Mouse (Mus musculus) v-Abl transformed pro-B cells (cell line): ENCODE results near the gene Hhat.

Source experiments
- in situ Hi-C, 2 experiments: fragments of 400-800 bp; cut with MboI; formaldehyde crosslinking; loops; one replicate each; pipeline ENCODE4 v1.15.1; 2025; ENCODE audit not compliant: unreplicated experiment in 2 of 2

Gene Hhat

DNA sequence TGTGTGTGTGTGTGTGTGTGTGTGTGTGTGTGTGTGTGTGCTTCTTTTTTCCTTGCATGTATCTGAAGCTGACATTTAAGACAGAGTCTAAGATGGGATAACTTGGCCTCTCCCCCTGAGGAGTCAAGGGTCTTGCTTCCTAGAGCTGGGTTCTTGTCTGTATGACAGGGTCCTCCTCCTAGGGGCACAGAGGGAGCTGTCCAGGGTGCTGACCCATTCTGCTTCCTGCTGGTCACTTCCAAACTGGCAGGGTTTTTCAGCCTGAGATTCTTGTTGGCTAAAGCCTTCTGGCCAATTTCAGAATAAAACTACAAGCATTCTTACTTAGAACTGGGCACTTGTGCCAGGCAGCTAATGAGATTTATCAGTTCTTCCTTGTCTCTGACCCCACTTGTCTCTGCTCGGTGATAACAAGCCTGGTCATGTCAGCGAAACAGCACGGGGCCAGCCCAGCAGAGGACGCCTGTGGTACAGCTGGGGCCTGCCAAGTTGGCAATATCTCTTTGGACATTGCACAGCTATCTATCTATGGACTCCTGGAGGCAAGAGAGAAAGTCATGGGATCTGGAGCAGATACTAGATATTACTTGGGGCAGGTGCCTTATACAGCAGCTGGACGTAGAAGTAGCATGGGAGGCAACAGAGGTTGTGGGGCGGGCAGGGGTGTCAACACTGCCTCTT lies 313.4 kb downstream of the Hhat start:
- in situ Hi-C loops = no loop called here

DNA sequence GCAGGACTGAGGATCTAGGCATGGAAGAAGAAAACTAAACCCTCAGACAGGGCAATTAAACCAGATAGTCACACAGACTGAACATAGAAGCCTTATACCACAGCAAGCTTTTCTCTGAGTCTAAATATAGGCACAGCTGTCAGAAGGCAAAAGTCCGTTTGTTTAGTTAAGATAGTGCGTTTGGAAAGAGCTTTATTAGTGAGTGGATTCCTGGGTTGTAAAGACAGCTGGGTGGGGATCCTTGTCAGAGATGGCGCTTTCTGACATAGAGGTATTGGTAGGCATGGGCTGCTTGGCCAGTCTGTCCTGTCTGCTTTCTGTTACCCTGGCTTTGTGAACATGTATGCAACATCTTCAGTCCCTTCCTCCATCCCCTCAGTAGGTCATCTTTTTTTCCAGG lies 314.0 kb downstream of the Hhat start:
- in situ Hi-C loops = no loop called here

DNA sequence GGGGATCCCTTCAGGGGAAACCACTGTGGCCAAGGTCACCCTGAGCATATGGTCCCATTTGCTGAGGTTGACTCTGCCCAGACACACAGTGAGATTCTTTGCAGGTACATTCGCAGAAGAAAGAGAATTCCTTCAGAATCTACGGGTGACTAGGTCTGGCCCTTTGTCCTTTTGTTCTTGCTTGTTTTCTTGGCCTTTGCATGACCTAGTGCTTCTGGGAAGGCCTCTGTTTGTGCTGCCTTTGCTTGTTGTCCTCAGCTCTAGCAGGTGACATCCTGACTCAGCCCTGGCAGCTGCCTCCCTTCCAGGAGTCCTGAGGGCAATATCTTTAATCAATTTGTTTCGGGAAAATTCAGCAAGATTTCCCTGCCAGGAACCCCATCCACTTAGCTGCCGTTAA lies 316.0 kb downstream of the Hhat start:
- in situ Hi-C loops = no loop called here

DNA sequence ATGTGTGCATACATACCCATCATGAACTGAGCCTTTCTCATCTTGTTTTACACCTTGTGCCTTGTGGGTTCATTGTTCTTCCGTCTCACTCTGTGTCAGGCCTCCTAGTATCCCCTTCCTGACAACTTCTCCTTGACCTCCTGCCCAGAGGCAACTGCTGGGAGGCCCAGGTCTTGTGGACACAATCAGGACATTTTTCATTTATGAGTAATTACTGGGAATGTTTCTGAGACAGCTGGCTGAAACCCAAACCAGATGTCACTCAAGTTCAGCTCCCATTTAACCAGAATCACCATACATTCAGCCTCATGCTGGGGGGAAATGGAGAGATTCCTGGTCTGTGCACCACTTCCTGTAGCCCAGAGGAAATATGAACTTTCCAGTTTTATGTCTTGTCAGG lies 316.5 kb downstream of the Hhat start:
- in situ Hi-C loops = no loop called here

DNA sequence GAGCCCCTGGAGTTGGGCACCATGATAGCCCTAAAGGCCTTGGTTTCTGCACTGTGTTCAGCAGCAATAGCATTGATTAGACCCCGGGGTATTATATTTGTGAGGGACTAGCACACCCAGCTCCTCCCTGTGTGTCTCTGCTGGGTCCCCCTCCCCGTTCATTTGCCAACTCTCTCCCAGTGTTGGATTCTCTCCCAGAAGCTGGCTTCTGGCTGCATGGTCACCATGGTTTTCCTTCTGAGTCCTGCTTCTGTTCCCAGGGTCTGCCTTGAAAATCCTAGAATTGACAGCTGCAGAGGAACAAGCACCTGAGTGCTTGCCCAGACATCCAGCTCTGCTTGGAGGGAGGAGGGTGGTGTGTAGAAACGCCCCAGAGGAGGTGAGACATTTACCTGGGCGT lies 319.3 kb downstream of the Hhat start:
- in situ Hi-C loops = no loop called here

DNA sequence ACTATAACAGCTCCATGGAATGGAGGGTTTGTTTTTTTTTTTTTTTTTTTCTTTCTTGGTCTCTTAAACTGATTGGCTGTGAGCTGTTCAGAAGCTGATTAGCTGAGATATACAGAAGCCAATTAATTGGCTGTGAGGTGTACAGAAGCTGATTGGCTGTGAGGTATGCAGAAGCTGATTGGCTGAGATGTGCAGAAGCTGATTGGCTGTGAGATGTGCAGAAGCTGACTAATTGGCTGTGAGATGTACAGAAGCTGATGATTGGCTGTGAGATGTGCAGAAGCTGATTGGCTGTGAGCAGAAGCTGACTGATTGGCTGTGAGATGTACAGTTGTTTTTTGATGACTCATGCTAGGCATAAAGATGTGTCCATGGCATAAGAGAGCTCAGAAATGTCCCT lies 320.6 kb downstream of the Hhat start:
- in situ Hi-C loops = no loop called here

DNA sequence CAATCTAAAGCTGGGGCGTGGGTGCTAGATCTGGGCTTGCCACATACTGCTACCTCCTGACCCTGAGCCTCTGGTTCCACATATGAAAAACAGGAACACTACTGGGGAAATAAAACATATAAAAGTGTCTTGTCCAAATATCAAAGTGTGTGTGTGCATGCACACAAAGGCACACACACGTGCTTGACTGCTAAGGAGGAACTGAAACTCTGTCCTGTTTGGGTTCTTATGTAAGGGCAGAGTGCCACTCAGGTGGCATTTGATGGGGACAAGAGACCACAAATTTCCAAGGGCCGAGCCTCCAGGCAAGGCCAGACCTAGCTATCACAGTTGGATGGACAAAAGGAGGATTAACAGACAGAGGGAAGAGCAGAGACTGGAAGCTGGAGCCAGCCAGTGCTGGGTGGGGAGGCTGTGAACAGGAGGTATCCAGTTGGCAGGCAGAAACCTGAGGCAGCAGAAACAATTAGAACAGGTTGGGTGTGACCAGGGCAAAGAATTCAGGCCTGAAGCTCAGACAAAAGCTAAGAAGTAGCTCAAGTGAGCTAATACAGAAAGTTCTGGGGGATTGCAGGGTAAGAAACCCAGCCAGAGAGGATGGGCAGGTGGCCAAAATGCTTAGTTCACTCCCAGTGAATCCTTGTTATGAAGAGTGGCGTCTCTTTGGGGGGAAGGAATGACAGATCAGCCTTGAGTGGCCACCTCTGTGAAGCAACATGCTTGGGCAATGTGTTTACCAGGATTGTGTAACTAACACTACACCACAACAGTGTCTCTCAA lies 321.3 kb downstream of the Hhat start:
- in situ Hi-C loops = no loop called here

DNA sequence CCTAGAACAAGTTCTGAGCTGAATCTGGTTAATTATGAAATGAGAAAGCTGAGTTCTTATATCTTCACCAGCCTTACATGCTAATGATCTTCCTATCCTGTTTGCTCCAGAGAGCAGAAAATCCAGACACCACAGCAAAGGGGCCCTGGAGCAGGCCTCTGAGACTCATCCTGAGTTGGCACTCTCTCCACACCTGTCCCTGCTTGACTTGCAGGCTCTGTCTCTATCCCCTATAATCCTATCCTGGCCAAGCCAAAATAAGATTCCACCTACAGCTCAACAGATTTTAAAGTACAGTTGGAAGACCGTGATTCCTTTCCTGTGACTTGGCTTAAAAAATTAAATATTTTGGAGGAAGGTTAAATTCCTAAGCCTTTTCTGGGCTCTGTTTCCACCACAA lies 322.5 kb downstream of the Hhat start:
- in situ Hi-C loops = no loop called here

DNA sequence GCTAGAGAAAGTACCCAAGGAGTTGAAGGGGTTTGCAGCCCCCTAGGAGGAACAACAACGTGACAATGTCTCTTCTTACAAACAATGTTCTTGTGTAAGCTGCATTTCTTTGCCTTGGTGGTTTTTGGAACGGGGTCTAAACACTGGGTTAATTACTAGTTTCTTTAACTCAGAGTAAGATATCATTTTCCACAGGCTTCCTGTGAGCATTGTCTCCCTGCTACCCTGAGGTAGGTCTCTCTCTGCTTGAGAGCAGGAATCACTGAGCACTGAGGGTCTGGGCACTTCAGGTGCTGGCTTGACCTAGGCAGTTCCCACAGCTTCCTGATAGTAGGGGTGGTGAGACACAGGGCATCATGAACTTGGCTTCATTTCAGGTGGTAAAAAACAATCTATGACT lies 323.4 kb downstream of the Hhat start:
- in situ Hi-C loops = no loop called here
